In the genomic region with DNA sequence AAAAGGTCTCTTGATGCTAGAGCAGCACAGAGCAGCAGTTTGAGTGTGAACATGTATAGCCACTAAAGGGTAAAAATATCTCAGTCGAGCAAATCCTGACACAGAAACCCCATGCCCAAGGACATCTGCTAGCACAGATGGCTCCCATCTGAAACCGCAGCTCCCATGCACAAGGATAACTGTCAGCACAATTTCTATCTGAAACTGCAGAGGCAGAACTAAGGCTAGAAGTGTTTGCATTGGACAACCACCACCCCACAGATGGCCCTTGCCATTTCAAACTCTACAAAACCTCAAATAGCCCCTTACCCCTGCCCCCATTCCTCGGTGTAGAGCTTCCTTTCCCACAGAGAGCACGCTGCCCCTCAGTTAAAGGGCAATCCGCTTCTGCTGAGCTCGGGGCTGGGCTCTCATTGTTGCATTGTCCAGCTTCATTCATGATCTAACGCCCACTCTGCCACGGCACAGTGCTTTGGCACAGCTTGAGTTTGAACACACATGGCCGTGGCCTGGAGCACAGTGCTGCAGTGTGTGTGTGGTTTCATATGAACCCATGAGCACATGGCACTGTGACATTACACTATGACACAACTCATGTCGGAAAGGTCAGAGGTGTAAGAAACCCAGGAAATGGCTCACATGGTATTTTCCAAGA, we compare ENCODE assay signal across 11 mouse cellular contexts. TPM values are rescaled to one million over a fixed set of nuclear protein-coding genes. Genes with fewer than 3 reads are reported as not detected.
DNase-seq lines count a peak whose midpoint lies in the region; ATAC-seq and TF ChIP-seq lines count a peak whose summit lies in the region.
"Had no signal": no experiment of that assay in that cellular context is flagged by ENCODE, and none has a peak within 500 bp of the region (broad histone marks: within the 10 kb centered on the region; RNA-seq: fewer than 3 reads in every experiment).

No protein-coding gene starts in this region.

- intact Hi-C loops in heart, postnatal 36 days (cut with DNase I) = no loop called here

- H3K4me2 ChIP-seq in hindbrain, postnatal 0 days (ENCODE audit: low read depth, low read length) = no peak overlapping the region
- no peak overlapping the region for H3K4me2 ChIP-seq in neural tube, embryonic 15.5 days
- H3K4me2 ChIP-seq: liver, embryonic 13.5 days had no signal

- ATAC-seq in hindbrain, postnatal 0 days = peak; percentile 88
- peak; percentile 38 for ATAC-seq in neural tube, embryonic 15.5 days (ENCODE audit: low FRiP score)

- 0 out of 2 replicates have a peak, but pooled peaks cover 4% of the 10 kb centered on the region for H3K4me1 ChIP-seq in hindbrain, postnatal 0 days (ENCODE audit: insufficient read depth, low read length)
- no peaks in the 10 kb centered on the region for H3K4me1 ChIP-seq in neural tube, embryonic 15.5 days
- H3K4me1 ChIP-seq: liver, embryonic 13.5 days had no signal

- H3K9me3 ChIP-seq in hindbrain, postnatal 0 days (ENCODE audit: low read length) = no peaks in the 10 kb centered on the region
- no peaks in the 10 kb centered on the region for H3K9me3 ChIP-seq in neural tube, embryonic 15.5 days (replicated peaks)
- H3K9me3 ChIP-seq: liver, embryonic 13.5 days had no signal

- DNase-seq in adrenal gland, postnatal 14 days = peak; percentile 21
- DNase-seq in adrenal gland, postnatal 4 days (ENCODE audit: low spot score in 2 of 2) = no peak
- DNase-seq in cerebellum, postnatal 10 days = peak; percentile 76 to 78
- peak; percentile 68 for DNase-seq in hindbrain, postnatal 0 days (ENCODE audit: low spot score)
- DNase-seq in spleen, adult 18-20 months = no peak
- DNase-seq in heart, postnatal 36 days = no peak
- DNase-seq in lung, postnatal 25 days (ENCODE audit: low spot score) = no peak
- DNase-seq: adrenal gland, postnatal 10 days; liver, embryonic 13.5 days had no signal

- H3K27ac ChIP-seq in hindbrain, postnatal 0 days = peak overlapping the region; percentile 64
- no peak overlapping the region for H3K27ac ChIP-seq in neural tube, embryonic 15.5 days (replicated peaks)
- H3K27ac ChIP-seq: heart, adult 2 months; liver, embryonic 13.5 days had no signal

- no peak for TF ChIP-seq CTCF in hindbrain, postnatal 0 days (IDR thresholded peaks at IDR 0.05; ENCODE audit: low read depth)

- no peaks in the 10 kb centered on the region for H3K36me3 ChIP-seq in hindbrain, postnatal 0 days (ENCODE audit: insufficient read depth, low read length)
- no peaks in the 10 kb centered on the region for H3K36me3 ChIP-seq in neural tube, embryonic 15.5 days
- H3K36me3 ChIP-seq: liver, embryonic 13.5 days had no signal

- 23% methylated on average over 10 of the region's 10 CpGs for WGBS in hindbrain, postnatal 0 days
- whole genome bisulfite sequencing in neural tube, embryonic 15.5 days = 35% methylated on average over 10 of the region's 10 CpGs

- H3K4me3 ChIP-seq in hindbrain, postnatal 0 days (ENCODE audit: low read length) = no peak overlapping the region
- no peak overlapping the region for H3K4me3 ChIP-seq in neural tube, embryonic 15.5 days (replicated peaks)
- H3K4me3 ChIP-seq: heart, adult 2 months; liver, embryonic 13.5 days had no signal

- no peaks in the 10 kb centered on the region for H3K27me3 ChIP-seq in hindbrain, postnatal 0 days (ENCODE audit: insufficient read depth, low read length)
- no peaks in the 10 kb centered on the region for H3K27me3 ChIP-seq in neural tube, embryonic 15.5 days (replicated peaks)
- H3K27me3 ChIP-seq: liver, embryonic 13.5 days had no signal

- H3K9ac ChIP-seq in hindbrain, postnatal 0 days (replicated peaks; ENCODE audit: low read length) = no peak overlapping the region
- no peak overlapping the region for H3K9ac ChIP-seq in neural tube, embryonic 15.5 days (replicated peaks)
- H3K9ac ChIP-seq: liver, embryonic 13.5 days had no signal

RNA-seq across cellular contexts. Expression of gene Siglech, which starts 23.3 kb away (rescaled TPM):
- 0.22 and 4.1 TPM in 2 replicates for total RNA-seq in adrenal gland, postnatal 14 days (2021)
- total RNA-seq in adrenal gland, postnatal 4 days (2021) = under 1 TPM in 1 of 2 experiments, not detected in 1; 0.28 TPM
- total RNA-seq in hindbrain, postnatal 0 days (2014; rRNA removed) = 3.5 and 8.4 TPM in 2 replicates
- 6.1 and 7.2 TPM in 2 replicates for polyA plus RNA-seq in hindbrain, postnatal 0 days (2015; fragmentation: Nextera tagmentation; extraction: Ambion mirVana)
- 1.8 and 2.6 TPM in 2 replicates for polyA plus RNA-seq in neural tube, embryonic 15.5 days (2015; fragmentation: Nextera tagmentation; extraction: Ambion mirVana)
- total RNA-seq in heart, postnatal 36 days (2021) = under 1 TPM; 0.25 to 0.41 TPM
- total RNA-seq: heart, adult 2 months had no signal

RNA-seq across cellular contexts. Expression of gene Tubgcp5, which starts 49.3 kb away (rescaled TPM):
- 19.0 and 21.3 TPM in 2 replicates for total RNA-seq in adrenal gland, postnatal 14 days (2021)
- 10 to 100 TPM; 35.3 to 40.4 TPM for total RNA-seq in adrenal gland, postnatal 4 days (2021)
- total RNA-seq in hindbrain, postnatal 0 days (2014; rRNA removed) = 15.9 and 25.9 TPM in 2 replicates
- polyA plus RNA-seq in hindbrain, postnatal 0 days (2015; fragmentation: Nextera tagmentation; extraction: Ambion mirVana) = 22.3 and 23.4 TPM in 2 replicates
- 32.3 and 36.7 TPM in 2 replicates for polyA plus RNA-seq in neural tube, embryonic 15.5 days (2015; fragmentation: Nextera tagmentation; extraction: Ambion mirVana)
- total RNA-seq in heart, postnatal 36 days (2021) = 10 to 100 TPM in 1 of 2 experiments, 1 to 10 TPM in 1; 10.0 to 10.7 TPM

Comparison
In these comparisons a context has a peak if more than half of its experiments do, and no peak if none do; other contexts are left out.
1. DNase-seq: peak in adrenal gland, postnatal 14 days (single experiment), cerebellum, postnatal 10 days (2 of 2) and hindbrain, postnatal 0 days (single experiment); none in adrenal gland, postnatal 4 days (0 of 2), spleen, adult 18-20 months (0 of 2), heart, postnatal 36 days (0 of 2) and lung, postnatal 25 days (single experiment).